Mouse (Mus musculus): ENCODE results near the gene Ankfy1. TPM values are rescaled to one million over a fixed set of nuclear protein-coding genes. Genes with fewer than 3 reads are reported as not detected.
"Not testable (repeated sequence)": the region's sequence is repeated elsewhere in the genome, so short reads cannot be mapped to it uniquely, and the experiment has no call there.

Ankfy1 gene
- polyA plus RNA-seq, 1 experiment from 2014 or later = 13.9 TPM

GRCm38 (mm10) chr11:72680726-72681125 lies 9.1 kb upstream of the Ankfy1 start:
- no peaks in the 10 kb centered on the region for H3K4me1 ChIP-seq (replicated peaks)
- ATAC-seq (replicated peaks; ENCODE audit: insufficient number of reproducible peaks, insufficient read depth, low FRiP score, low read depth) = no peak
- peaks cover 16% of the 10 kb centered on the region; the same call in 1 of the 2 replicates for H3K36me3 ChIP-seq

GRCm38 (mm10) chr11:72683402-72683801 lies 6.4 kb upstream of the Ankfy1 start:
- no peak overlapping the region for H3K4me3 ChIP-seq
- no peak overlapping the region for H3K9ac ChIP-seq
- no peak for ATAC-seq (replicated peaks; ENCODE audit: insufficient number of reproducible peaks, insufficient read depth, low FRiP score, low read depth)
- H3K27me3 ChIP-seq = no peaks in the 10 kb centered on the region
- no peaks in the 10 kb centered on the region for H3K4me1 ChIP-seq (replicated peaks)
- peaks cover 16% of the 10 kb centered on the region; the same call in 1 of the 2 replicates for H3K36me3 ChIP-seq
- H3K9me3 ChIP-seq (replicated peaks) = no peaks in the 10 kb centered on the region
- WGBS = 96% methylated on average over 2 of the region's 2 CpGs
- no peak overlapping the region for H3K4me2 ChIP-seq
- H3K27ac ChIP-seq = no peak overlapping the region

More at GRCm38 (mm10) chr11:72680726-72681125, 9.1 kb upstream of the Ankfy1 start:
- Histone ChIP-seq H3K27me3 (no peaks in the 10 kb centered on the region), H3K27ac (no peak overlapping the region), H3K9ac (no peak overlapping the region), H3K4me3 (no peak overlapping the region), H3K4me2 (no peak overlapping the region), H3K9me3 (replicated peaks) (no peaks in the 10 kb centered on the region)

DNA sequence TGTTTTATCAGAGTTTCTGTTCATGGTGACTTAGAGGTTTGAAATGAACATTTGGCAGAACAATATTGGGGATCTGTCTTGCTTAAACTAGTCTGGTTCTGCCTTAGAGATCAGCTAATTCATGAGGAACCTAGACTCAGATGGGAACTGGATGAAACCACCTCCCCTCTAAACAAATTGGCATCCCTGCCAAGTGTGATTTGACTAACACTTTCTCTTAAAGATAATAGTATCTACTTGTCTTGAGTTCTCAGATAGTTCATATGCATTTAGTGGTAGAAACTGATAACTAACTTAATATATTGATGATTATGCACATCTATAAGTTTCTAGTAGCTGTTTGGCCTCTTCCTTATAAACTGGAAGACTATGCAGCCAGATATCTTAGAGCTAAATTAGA lies 3.1 kb upstream of the Ankfy1 start:
- no peak overlapping the region for H3K4me2 ChIP-seq
- ATAC-seq (replicated peaks; ENCODE audit: insufficient number of reproducible peaks, insufficient read depth, low FRiP score, low read depth) = no peak
- peaks cover 3% of the 10 kb centered on the region; the same call in 1 of the 2 replicates for H3K36me3 ChIP-seq
- H3K27me3 ChIP-seq = no peaks in the 10 kb centered on the region
- H3K9me3 ChIP-seq (replicated peaks) = no peaks in the 10 kb centered on the region
- no peak overlapping the region for H3K4me3 ChIP-seq
- H3K27ac ChIP-seq = no peak overlapping the region
- H3K9ac ChIP-seq = no peak overlapping the region
- H3K4me1 ChIP-seq (replicated peaks) = peaks cover 19% of the 10 kb centered on the region

GRCm38 (mm10) chr11:72688242-72688641 lies 1.6 kb upstream of the Ankfy1 start:
- Histone ChIP-seq H3K36me3 (peaks cover 3% of the 10 kb centered on the region; the same call in 1 of the 2 replicates), H3K4me2 (no peak overlapping the region), H3K27ac (no peak overlapping the region), H3K4me1 (replicated peaks) (peaks cover 22% of the 10 kb centered on the region), H3K27me3 (no peaks in the 10 kb centered on the region), H3K9me3 (replicated peaks) (no peaks in the 10 kb centered on the region), H3K4me3 (no peak overlapping the region), H3K9ac (no peak overlapping the region)
- ATAC-seq (replicated peaks; ENCODE audit: insufficient number of reproducible peaks, insufficient read depth, low FRiP score, low read depth) = no peak
- WGBS = 22% methylated on average over 5 of the region's 5 CpGs

DNA sequence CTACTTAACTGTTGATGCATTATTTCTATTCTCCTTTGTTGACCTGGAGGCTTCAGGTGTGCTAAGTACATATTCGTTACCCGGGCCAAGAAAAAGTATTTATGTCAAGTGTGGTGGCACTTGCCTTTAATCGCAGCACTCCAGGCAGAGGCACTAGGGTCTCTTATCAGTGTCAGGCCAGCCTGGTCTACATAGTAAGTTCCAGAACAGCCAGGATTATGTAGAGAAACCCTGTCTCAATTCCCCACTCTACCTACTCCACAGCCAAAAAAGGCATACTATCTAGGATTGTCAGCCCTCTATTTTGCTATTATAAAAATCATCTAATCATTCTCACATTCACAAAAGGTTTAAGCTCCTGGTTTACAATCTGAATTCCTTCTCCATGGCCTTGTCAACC lies 691 bp upstream of the Ankfy1 start:
- no peak for ATAC-seq (replicated peaks; ENCODE audit: insufficient number of reproducible peaks, insufficient read depth, low FRiP score, low read depth)
- Histone ChIP-seq H3K9me3 (replicated peaks) (no peaks in the 10 kb centered on the region), H3K36me3 (no peaks in the 10 kb centered on the region; the same call in 1 of the 2 replicates), H3K27me3 (no peaks in the 10 kb centered on the region), H3K4me3 (peak overlapping the region; percentile 96), H3K4me2 (peak overlapping the region; percentile 72), H3K4me1 (replicated peaks) (peaks cover 22% of the 10 kb centered on the region), H3K9ac (peak overlapping the region; percentile 83), H3K27ac (0 out of 2 replicates have a peak overlapping the region, but pooled peaks have one; percentile 84)
- 36% methylated on average over 3 of the region's 3 CpGs for WGBS

DNA sequence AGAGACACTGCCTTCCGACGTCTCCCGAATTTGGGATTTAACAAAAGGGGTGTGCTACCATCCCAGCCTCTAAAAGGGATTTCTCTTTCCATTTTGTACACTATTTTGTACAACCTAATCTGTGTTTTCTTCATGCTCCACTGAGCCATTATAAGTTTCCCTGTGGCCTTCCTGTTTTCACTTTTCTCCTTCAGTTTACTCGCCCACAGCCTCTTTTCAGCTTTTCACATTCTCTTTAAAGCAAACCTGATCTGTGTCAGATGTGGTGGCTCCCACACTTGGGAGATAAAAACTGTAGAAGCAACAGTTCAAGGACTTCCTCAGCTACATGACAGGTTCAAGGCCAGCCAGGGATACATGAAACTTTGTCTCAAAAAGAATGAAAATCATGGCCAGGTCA lies 2.5 kb downstream of the Ankfy1 start:
- ATAC-seq (replicated peaks; ENCODE audit: insufficient number of reproducible peaks, insufficient read depth, low FRiP score, low read depth) = no peak
- Histone ChIP-seq H3K9ac (no peak overlapping the region), H3K4me1 (replicated peaks) (peaks cover 22% of the 10 kb centered on the region), H3K9me3 (replicated peaks) (no peaks in the 10 kb centered on the region), H3K4me2 (no peak overlapping the region), H3K36me3 (no peaks in the 10 kb centered on the region), H3K4me3 (no peak overlapping the region), H3K27me3 (no peaks in the 10 kb centered on the region), H3K27ac (no peak overlapping the region)
- WGBS = 85% methylated on average over 4 of the region's 4 CpGs

DNA sequence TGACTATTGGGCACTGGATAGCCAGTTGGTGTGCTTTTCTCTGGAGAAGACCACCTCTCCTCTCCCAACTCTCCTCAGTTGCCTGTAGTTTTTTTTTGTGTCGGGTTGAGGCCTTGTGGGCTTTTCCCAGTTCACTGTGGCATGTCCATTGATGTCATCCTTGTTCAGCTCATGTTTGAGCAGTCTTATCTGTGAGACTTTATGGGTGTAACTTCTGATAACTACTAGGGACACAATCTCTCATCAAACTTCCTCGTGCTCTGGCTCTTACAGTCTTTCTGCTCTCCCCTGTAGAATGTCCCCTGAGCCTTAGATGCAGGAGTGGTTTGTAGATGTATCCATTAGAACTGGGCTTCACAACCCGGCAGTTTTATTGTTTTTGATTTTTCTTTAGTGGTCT lies 5.2 kb downstream of the Ankfy1 start:
- no peak overlapping the region for H3K4me3 ChIP-seq
- no peaks in the 10 kb centered on the region for H3K27me3 ChIP-seq
- H3K9ac ChIP-seq = no peak overlapping the region
- no peak for ATAC-seq (replicated peaks; ENCODE audit: insufficient number of reproducible peaks, insufficient read depth, low FRiP score, low read depth)
- H3K36me3 ChIP-seq = no peaks in the 10 kb centered on the region
- H3K4me1 ChIP-seq (replicated peaks) = peaks cover 16% of the 10 kb centered on the region
- no peaks in the 10 kb centered on the region for H3K9me3 ChIP-seq (replicated peaks)
- 66% methylated on average over 3 of the region's 3 CpGs for WGBS
- no peak overlapping the region for H3K27ac ChIP-seq
- no peak overlapping the region for H3K4me2 ChIP-seq

DNA sequence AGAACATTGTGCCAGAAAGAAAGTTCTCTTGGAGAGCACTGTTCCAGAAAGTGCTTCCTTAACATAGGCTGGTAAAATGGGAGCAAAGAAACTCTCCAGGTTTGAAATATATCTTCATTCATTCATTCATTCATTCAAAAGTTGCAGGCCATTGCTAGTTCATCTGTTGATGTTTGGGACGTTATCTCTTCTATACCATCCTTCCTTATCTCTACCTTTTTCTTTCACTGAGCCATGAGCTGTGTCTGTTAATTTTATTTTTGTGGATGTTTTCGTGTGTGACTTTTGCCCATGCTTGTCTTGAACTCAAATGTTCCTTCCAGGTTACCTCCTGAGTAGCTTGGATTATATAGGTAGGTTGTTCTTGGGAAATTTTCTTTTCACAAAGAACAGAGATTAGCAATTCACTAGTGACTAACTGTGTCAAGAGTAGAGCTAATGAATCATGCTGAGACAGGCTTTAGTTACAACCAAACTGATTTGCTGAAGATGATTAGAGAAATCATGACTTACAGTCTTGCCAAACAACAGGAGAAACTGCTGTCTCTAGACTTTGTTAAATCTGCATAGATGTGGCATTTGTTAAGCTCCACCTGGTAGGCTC lies 6.7 kb downstream of the Ankfy1 start:
- Histone ChIP-seq H3K27ac (no peak overlapping the region), H3K4me3 (no peak overlapping the region), H3K9me3 (replicated peaks) (no peaks in the 10 kb centered on the region), H3K36me3 (no peaks in the 10 kb centered on the region), H3K27me3 (no peaks in the 10 kb centered on the region), H3K4me2 (no peak overlapping the region), H3K4me1 (replicated peaks) (peaks cover 6% of the 10 kb centered on the region), H3K9ac (no peak overlapping the region)
- WGBS = 81% methylated on average over 2 of the region's 2 CpGs
- no peak for ATAC-seq (replicated peaks; ENCODE audit: insufficient number of reproducible peaks, insufficient read depth, low FRiP score, low read depth)

- Histone ChIP-seq H3K27ac (no peak overlapping the region), H3K9me3 (replicated peaks) (no peaks in the 10 kb centered on the region), H3K4me1 (replicated peaks) (no peaks in the 10 kb centered on the region), H3K4me2 (no peak overlapping the region), H3K9ac (no peak overlapping the region), H3K36me3 (no peaks in the 10 kb centered on the region), H3K27me3 (no peaks in the 10 kb centered on the region), H3K4me3 (no peak overlapping the region)
- no peak for ATAC-seq (replicated peaks; ENCODE audit: insufficient number of reproducible peaks, insufficient read depth, low FRiP score, low read depth)
These were observed 7.5 kb downstream of the Ankfy1 start for GRCm38 (mm10) chr11:72697323-72697722.

DNA sequence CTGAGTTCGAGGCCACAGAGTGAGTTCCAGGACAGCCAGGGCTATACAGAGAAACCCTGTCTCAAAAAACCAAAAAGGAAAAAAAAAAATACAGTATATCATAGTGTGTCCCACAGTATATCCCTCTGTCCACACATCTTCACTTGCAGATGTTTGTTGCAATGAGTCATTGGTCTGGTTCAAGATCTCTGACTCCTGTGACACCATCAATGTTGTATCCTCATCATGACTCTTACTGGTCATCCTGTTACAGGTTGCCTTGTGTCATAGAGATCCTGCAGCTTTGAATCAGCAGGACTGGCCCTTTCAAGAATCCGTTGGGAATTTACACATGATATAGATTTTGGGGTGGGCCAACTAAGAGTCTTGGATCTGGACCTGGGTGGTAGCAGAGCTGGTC lies 15.3 kb downstream of the Ankfy1 start:
- H3K27ac ChIP-seq; H3K9me3 ChIP-seq (replicated peaks); ATAC-seq (replicated peaks; ENCODE audit: insufficient number of reproducible peaks, insufficient read depth, low FRiP score, low read depth); H3K36me3 ChIP-seq; H3K4me2 ChIP-seq; H3K27me3 ChIP-seq; H3K4me3 ChIP-seq; H3K9ac ChIP-seq; H3K4me1 ChIP-seq (replicated peaks): not testable (repeated sequence)
- 90% methylated on average over 2 of the region's 2 CpGs for WGBS

DNA sequence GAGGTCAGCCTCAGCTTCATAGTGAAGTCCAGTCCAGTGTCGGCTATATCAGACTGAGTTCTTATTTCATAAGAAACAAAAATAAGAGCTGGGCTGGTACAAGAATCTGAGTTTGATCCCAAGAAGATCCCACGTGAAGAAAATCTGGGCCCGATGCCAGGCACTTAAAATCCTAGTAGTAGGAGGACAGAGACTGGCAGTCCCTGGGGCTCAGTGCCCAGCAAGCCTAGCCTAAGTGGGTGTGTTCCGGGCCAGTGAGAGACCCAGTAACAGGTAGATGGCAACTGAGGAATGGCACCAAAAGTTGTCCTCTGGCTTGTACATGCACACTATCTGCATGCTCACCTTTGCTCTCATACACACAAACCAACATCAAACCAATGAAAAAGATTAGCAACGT lies 22.9 kb downstream of the Ankfy1 start:
- WGBS = 75% methylated on average over 5 of the region's 5 CpGs
- H3K27me3 ChIP-seq = no peaks in the 10 kb centered on the region
- no peak overlapping the region for H3K9ac ChIP-seq
- H3K9me3 ChIP-seq (replicated peaks) = no peaks in the 10 kb centered on the region
- no peak overlapping the region for H3K4me3 ChIP-seq
- H3K4me1 ChIP-seq (replicated peaks) = no peaks in the 10 kb centered on the region
- peaks cover 11% of the 10 kb centered on the region for H3K36me3 ChIP-seq
- ATAC-seq (replicated peaks; ENCODE audit: insufficient number of reproducible peaks, insufficient read depth, low FRiP score, low read depth) = no peak
- H3K27ac ChIP-seq = no peak overlapping the region
- no peak overlapping the region for H3K4me2 ChIP-seq

DNA sequence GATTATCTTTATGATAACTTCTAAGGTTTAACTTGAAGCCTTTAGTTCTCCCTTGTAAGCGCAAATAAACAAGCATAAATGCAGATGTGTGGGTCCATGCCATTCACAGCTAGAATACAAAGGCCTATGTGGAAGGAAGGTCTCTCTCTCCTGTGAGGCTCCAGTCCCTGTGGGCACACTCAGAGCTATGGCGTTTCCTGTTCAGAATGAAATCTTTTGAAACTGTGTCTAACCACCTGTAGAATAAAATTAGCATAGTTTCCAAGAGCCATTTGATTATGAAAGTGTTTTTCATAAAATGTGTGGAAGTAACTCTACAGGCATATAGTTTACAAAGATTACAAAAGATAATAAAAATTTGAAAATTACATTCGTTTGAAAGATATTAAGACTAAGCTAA lies 28.4 kb downstream of the Ankfy1 start:
- no peak overlapping the region for H3K27ac ChIP-seq
- H3K4me3 ChIP-seq = no peak overlapping the region
- H3K27me3 ChIP-seq = no peaks in the 10 kb centered on the region
- H3K36me3 ChIP-seq = peaks cover 12% of the 10 kb centered on the region
- H3K9ac ChIP-seq = no peak overlapping the region
- H3K4me2 ChIP-seq = no peak overlapping the region
- ATAC-seq (replicated peaks; ENCODE audit: insufficient number of reproducible peaks, insufficient read depth, low FRiP score, low read depth) = no peak
- no peaks in the 10 kb centered on the region for H3K9me3 ChIP-seq (replicated peaks)
- 89% methylated on average over 3 of the region's 3 CpGs for WGBS
- no peaks in the 10 kb centered on the region for H3K4me1 ChIP-seq (replicated peaks)
